In genomic region chr10:95075897-95076296, GRCm38 (mm10) we compare ENCODE assay signal across 28 mouse cellular contexts.
DNase-seq lines count a peak whose midpoint lies in the region; ATAC-seq and TF ChIP-seq lines count a peak whose summit lies in the region.
"Had no signal": no experiment of that assay in that cellular context is flagged by ENCODE, and none has a peak within 500 bp of the region (broad histone marks: within the 10 kb centered on the region; RNA-seq: fewer than 3 reads in every experiment).

No protein-coding gene starts in this region.

- WGBS in forebrain, embryonic 14.5 days = 56% methylated on average over 4 of the region's 4 CpGs
- WGBS in forebrain, embryonic 12.5 days = 67% methylated on average over 4 of the region's 4 CpGs
- 81% methylated on average over 4 of the region's 4 CpGs for WGBS in intestine, embryonic 14.5 days
- WGBS in intestine, embryonic 15.5 days = 73% methylated on average over 4 of the region's 4 CpGs
- WGBS in intestine, postnatal 0 days = 46% methylated on average over 4 of the region's 4 CpGs

- H3K9me3 ChIP-seq in forebrain, embryonic 14.5 days (replicated peaks; ENCODE audit: control insufficient read depth, low read length) = no peaks in the 10 kb centered on the region
- H3K9me3 ChIP-seq in forebrain, embryonic 12.5 days = no peaks in the 10 kb centered on the region
- no peaks in the 10 kb centered on the region for H3K9me3 ChIP-seq in intestine, embryonic 14.5 days (ENCODE audit: control insufficient read depth, low read length)
- no peaks in the 10 kb centered on the region for H3K9me3 ChIP-seq in intestine, embryonic 15.5 days
- no peaks in the 10 kb centered on the region for H3K9me3 ChIP-seq in intestine, postnatal 0 days (ENCODE audit: control insufficient read depth)
- H3K9me3 ChIP-seq: G1E; heart, embryonic 13.5 days; hindbrain, embryonic 15.5 days; limb, embryonic 10.5 days; limb, embryonic 15.5 days; liver, embryonic 13.5 days had no signal

- no peak overlapping the region for H3K9ac ChIP-seq in forebrain, embryonic 14.5 days (ENCODE audit: low read length)
- no peak overlapping the region for H3K9ac ChIP-seq in forebrain, embryonic 12.5 days
- H3K9ac ChIP-seq in intestine, embryonic 14.5 days (ENCODE audit: low read length) = no peak overlapping the region
- H3K9ac ChIP-seq in intestine, embryonic 15.5 days = no peak overlapping the region
- H3K9ac ChIP-seq in intestine, postnatal 0 days (ENCODE audit: low read depth, low read length) = no peak overlapping the region
- H3K9ac ChIP-seq: heart, embryonic 13.5 days; hindbrain, embryonic 15.5 days; limb, embryonic 15.5 days; liver, embryonic 13.5 days had no signal

- H3K27me3 ChIP-seq in forebrain, embryonic 14.5 days (replicated peaks; ENCODE audit: control insufficient read depth, insufficient read depth, low read length) = no peaks in the 10 kb centered on the region
- H3K27me3 ChIP-seq in forebrain, embryonic 12.5 days = no peaks in the 10 kb centered on the region
- H3K27me3 ChIP-seq in intestine, embryonic 14.5 days (replicated peaks; ENCODE audit: control insufficient read depth, insufficient read depth, low read length) = no peaks in the 10 kb centered on the region
- H3K27me3 ChIP-seq in intestine, embryonic 15.5 days (replicated peaks) = no peaks in the 10 kb centered on the region
- no peaks in the 10 kb centered on the region for H3K27me3 ChIP-seq in intestine, postnatal 0 days (replicated peaks; ENCODE audit: control insufficient read depth, insufficient read depth, low read length)
- H3K27me3 ChIP-seq: heart, embryonic 13.5 days; hindbrain, embryonic 15.5 days; liver, embryonic 13.5 days; Patski had no signal

- H3K36me3 ChIP-seq in forebrain, embryonic 14.5 days (ENCODE audit: control insufficient read depth, insufficient read depth, low read length) = no peaks in the 10 kb centered on the region
- H3K36me3 ChIP-seq in forebrain, embryonic 12.5 days (replicated peaks) = no peaks in the 10 kb centered on the region
- no peaks in the 10 kb centered on the region for H3K36me3 ChIP-seq in intestine, embryonic 14.5 days (ENCODE audit: control insufficient read depth, insufficient read depth, low read length)
- no peaks in the 10 kb centered on the region for H3K36me3 ChIP-seq in intestine, embryonic 15.5 days
- H3K36me3 ChIP-seq in intestine, postnatal 0 days (ENCODE audit: control insufficient read depth, insufficient read depth) = no peaks in the 10 kb centered on the region
- H3K36me3 ChIP-seq: G1E; heart, embryonic 13.5 days; hindbrain, embryonic 15.5 days; limb, embryonic 10.5 days; limb, embryonic 15.5 days; liver, embryonic 13.5 days had no signal

- TF ChIP-seq CTCF in intestine, postnatal 0 days (IDR thresholded peaks at IDR 0.05; ENCODE audit: low read depth) = no peak

- H3K4me2 ChIP-seq in forebrain, embryonic 14.5 days (ENCODE audit: low read length) = no peak overlapping the region
- no peak overlapping the region for H3K4me2 ChIP-seq in forebrain, embryonic 12.5 days
- H3K4me2 ChIP-seq in intestine, embryonic 14.5 days (ENCODE audit: low read length) = no peak overlapping the region
- H3K4me2 ChIP-seq in intestine, embryonic 15.5 days (replicated peaks) = no peak overlapping the region
- H3K4me2 ChIP-seq in intestine, postnatal 0 days (replicated peaks; ENCODE audit: low read depth) = no peak overlapping the region
- H3K4me2 ChIP-seq: hindbrain, embryonic 15.5 days; limb, embryonic 15.5 days; liver, embryonic 13.5 days had no signal

- 0 out of 2 replicates have a peak overlapping the region, but pooled peaks have one; percentile 10 for H3K27ac ChIP-seq in forebrain, embryonic 14.5 days (ENCODE audit: low read depth, low read length)
- no peak overlapping the region for H3K27ac ChIP-seq in forebrain, embryonic 12.5 days
- H3K27ac ChIP-seq in intestine, embryonic 14.5 days (ENCODE audit: low read depth) = no peak overlapping the region
- H3K27ac ChIP-seq in intestine, embryonic 15.5 days = no peak overlapping the region
- H3K27ac ChIP-seq in intestine, postnatal 0 days (ENCODE audit: low read depth, low read length) = no peak overlapping the region
- H3K27ac ChIP-seq: heart, adult 2 months; heart, embryonic 13.5 days; hindbrain, embryonic 15.5 days; limb, embryonic 10.5 days; limb, embryonic 15.5 days; liver, embryonic 13.5 days; stomach, postnatal 0 days had no signal

- no peak for DNase-seq in forebrain, embryonic 14.5 days (ENCODE audit: low spot score)
- peak; percentile 29 for DNase-seq in intestine, embryonic 14.5 days (ENCODE audit: low spot score)
- DNase-seq in brain, adult 2 months (ENCODE audit: low read depth, low spot score) = peak; percentile 64
- DNase-seq in cerebellum, adult 9-10 months = no peak
- DNase-seq: adrenal gland, postnatal 25 days; cerebellum, adult 11 months; cerebellum, postnatal 10 days; heart, adult 2 months; heart, postnatal 10 days; kidney, adult 11 months; kidney, postnatal 14 days; layer of hippocampus, adult 9-11 months; liver, embryonic 13.5 days; midbrain, embryonic 14.5 days; right cerebral cortex, postnatal 25 days; spleen, adult 18-20 months; thymus, adult 18-20 months; thymus, postnatal 4 days had no signal

- ATAC-seq in forebrain, embryonic 14.5 days = no peak
- ATAC-seq in forebrain, embryonic 12.5 days (ENCODE audit: low FRiP score) = no peak
- ATAC-seq in intestine, embryonic 14.5 days (replicated peaks; ENCODE audit: low FRiP score, low TSS enrichment, low read depth) = no peak
- ATAC-seq in intestine, embryonic 15.5 days = no peak
- peak; percentile 85 for ATAC-seq in intestine, postnatal 0 days

- no peak overlapping the region for H3K4me3 ChIP-seq in forebrain, embryonic 14.5 days (ENCODE audit: low read depth, low read length)
- H3K4me3 ChIP-seq in forebrain, embryonic 12.5 days (replicated peaks) = no peak overlapping the region
- H3K4me3 ChIP-seq in intestine, embryonic 14.5 days (ENCODE audit: low read depth, low read length) = no peak overlapping the region
- no peak overlapping the region for H3K4me3 ChIP-seq in intestine, embryonic 15.5 days (replicated peaks)
- H3K4me3 ChIP-seq in intestine, postnatal 0 days (ENCODE audit: low read depth, low read length) = no peak overlapping the region
- H3K4me3 ChIP-seq: heart, adult 2 months; heart, embryonic 13.5 days; hindbrain, embryonic 15.5 days; limb, embryonic 10.5 days; limb, embryonic 15.5 days; liver, embryonic 13.5 days had no signal

- peaks cover 5% of the 10 kb centered on the region; the same call in 1 of the 2 replicates for H3K4me1 ChIP-seq in forebrain, embryonic 14.5 days (ENCODE audit: control insufficient read depth, insufficient read depth, low read length)
- H3K4me1 ChIP-seq in forebrain, embryonic 12.5 days = 0 out of 2 replicates have a peak, but pooled peaks cover 5% of the 10 kb centered on the region
- H3K4me1 ChIP-seq in intestine, embryonic 14.5 days (replicated peaks; ENCODE audit: control insufficient read depth, insufficient read depth, low read length) = 0 out of 2 replicates have a peak, but pooled peaks cover 2% of the 10 kb centered on the region
- H3K4me1 ChIP-seq in intestine, embryonic 15.5 days (replicated peaks) = no peaks in the 10 kb centered on the region
- H3K4me1 ChIP-seq in intestine, postnatal 0 days (replicated peaks; ENCODE audit: control insufficient read depth, insufficient read depth, low read length) = 0 out of 2 replicates have a peak, but pooled peaks cover 3% of the 10 kb centered on the region
- H3K4me1 ChIP-seq: hindbrain, embryonic 15.5 days; liver, embryonic 13.5 days had no signal

Comparison
In these comparisons a context has a peak if more than half of its experiments do, and no peak if none do; other contexts are left out.
1. DNase-seq: peak in intestine, embryonic 14.5 days (single experiment) and brain, adult 2 months (single experiment); none in forebrain, embryonic 14.5 days (single experiment) and cerebellum, adult 9-10 months (single experiment).